Mouse (Mus musculus): Measurements from ENCODE around the gene Prex1.

GRCm38 (mm10) chr2:166622079-166622478 is 91.6 kb downstream of the Prex1 start:
- TF ChIP-seq CTCF (IDR thresholded peaks at IDR 0.05; ENCODE audit: extremely low read depth, insufficient read length, insufficient replicate concordance, low read depth, low read length) (no peak), POLR2A (IDR thresholded peaks at IDR 0.05; ENCODE audit: low read depth, low read length) (no peak)

Data from small intestine, adult 2 months (tissue).